Mouse (Mus musculus): ENCODE measurements at regions not wholly inside any gene's neighbourhood (a gene's known extent, or its start where the extent isn't known, plus 50 kb on each side); places are given as distances from the start of the nearest gene placed in this dataset.

DNA sequence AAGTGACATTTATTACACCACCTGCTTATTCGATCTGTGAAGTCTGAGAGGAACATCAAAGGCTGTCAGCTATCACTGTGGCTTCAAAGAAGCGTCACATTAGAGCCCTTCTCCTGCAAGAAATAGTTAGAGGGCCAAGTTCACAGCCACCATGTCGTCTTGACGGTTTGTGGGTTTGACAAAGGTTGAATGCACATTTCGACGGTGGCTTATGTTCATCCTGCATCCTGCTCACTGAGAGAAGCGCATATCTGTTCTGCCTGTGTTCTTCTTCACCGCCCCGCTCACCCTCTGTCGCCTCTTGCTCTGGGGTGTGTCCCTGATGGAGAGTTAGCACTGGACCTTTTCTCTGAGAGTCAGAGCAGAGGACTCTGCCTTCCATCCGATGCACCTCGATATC is 67.2 kb upstream of the 1700021F07Rik start:
- DNase-seq, result no peak

DNA sequence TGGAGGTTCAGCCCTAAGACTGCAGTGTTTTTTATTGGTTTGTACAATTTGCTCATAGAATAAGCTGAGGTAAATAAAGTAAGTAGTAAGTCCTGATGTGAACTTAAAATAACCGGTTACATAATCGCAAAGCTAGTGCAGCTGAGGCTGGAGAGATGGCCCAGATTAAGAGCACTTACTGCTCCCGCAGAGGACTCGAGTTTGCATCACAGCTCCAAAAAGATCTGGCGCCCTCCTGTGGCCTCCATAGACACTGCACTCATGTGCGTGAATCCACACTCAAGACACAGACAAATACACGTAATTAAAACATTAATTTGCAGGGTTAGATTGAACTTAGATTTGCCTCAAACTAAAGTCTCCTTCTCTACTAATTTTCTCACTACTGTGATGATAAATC is 66.3 kb upstream of the 1700021F07Rik start:
- no peak for DNase-seq

DNA sequence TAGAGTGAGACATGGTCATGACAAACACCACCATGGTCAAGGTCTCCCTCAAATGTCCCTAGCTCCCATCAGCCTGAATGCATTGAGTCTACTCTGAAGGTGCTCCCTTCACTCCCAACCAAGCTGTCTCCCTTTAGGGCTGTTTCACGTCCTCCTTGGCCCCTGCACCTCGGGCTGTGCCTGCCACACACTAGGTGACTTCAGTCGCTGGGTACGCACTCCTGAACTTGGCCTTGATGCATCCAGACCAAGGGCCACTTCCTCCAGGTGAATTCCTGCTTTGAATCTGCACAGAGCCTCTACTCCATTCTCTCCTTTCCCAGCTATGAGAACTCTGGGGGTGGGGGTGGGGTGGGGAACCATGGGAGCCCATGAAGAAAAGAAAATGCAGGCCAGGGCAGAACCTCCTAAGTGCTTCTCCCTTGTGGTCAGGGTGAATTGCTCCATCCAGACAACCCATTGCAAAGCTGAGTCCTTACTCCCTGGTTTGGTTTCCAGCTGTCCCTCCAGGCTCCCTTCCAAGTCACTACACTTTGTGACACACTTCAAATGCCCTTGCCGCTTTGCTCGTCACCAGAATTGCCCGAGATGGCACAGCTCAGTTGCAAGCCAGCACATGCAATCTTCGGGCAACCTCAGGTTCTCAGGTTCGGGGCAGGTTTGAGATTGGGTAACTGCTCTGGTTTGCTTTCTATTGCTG is 65.3 kb upstream of the 1700021F07Rik start:
- peak; percentile 35 for DNase-seq

DNA sequence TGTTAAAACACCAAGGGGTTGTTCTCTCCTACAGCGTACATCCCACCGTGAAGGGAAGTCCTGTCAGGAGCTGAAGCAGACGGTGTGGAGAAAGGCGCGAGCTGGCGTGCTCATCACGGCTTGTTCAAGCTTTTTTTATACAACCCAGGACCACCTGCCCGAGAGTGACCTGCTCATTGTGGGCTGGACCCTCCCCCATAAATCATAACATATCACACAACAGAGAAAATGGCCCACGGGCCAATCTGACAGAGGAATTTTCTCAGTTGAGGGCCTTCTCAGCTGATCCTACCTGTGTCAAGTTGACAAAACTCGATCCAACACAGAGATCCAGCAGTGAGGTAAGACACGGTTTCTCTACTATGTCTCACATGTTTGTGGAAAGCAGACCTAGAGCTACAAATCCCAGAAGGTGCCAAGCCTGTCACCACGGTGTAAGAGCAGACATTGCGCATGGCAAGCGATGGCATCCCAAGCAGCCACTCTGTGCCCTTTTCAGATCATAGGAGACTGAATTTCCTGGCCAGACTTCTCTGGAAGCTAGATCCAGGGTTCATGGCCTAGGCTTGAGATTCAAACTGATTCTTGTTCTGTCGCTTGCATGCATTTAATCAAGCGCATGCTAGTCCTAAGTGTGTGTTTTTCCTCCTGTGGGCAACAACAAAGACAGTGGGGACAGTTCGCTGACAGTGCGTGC is 64.6 kb upstream of the 1700021F07Rik start:
- no peak for DNase-seq

DNA sequence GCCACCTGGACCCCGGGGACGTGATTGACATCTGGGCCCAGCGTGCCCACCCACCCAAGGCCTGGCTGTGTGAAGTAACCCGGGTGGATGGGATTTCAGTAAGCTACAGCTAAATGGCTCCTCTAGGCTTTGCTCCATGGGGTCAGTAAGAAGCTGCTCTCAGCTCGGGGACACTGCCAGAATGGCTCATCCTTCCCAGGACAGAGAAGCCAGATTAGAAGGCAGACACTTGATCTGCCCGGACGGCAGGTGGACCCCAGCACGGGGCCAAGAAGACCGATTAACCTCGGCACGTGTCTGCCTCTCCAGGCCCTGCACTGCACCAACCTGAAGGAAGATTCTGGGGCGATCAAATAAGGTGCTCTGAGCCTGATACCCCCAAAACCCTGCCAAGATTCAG is 63.5 kb upstream of the 1700021F07Rik start:
- DNase-seq, result no peak

DNA sequence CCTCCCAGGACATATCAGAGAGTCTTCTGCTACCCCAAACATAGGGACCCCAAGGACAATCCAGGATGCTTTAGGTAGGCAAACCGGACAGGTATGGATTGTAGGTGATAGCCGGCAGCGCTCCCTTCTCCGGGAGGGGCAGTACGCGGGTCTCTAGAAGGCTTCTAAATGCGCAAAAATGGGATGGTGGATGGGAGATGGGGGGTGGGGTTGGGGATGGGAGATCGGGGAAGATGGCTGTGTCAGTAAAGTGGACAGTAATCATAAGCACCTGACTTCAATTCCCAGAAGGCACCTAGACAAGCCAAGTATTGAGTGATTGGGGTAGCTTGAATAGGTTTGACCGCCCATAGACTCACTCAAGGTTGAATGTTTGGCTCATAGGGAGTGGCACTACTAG is 59.1 kb upstream of the 1700021F07Rik start:
- DNase-seq, result no peak

DNA sequence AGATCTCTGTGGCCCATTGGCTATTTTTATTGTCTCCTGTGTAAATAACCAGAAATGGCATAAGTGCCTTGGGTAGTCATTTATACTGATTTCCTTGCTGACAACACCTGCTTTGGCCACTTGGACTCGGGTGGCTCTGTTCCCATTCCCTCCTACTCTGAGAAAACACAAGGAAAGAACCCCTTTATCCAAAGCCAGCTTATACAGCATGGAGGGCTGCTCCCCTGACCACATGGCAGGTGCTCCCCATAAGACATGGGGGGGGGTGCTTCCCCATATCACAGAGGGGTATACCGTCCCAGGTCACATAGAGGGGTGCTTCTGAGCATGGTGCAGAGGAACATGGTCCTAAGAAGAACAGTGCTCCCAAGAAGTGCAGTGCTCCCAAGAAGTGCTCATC is 57.8 kb upstream of the 1700021F07Rik start:
- DNase-seq, result no peak

DNA sequence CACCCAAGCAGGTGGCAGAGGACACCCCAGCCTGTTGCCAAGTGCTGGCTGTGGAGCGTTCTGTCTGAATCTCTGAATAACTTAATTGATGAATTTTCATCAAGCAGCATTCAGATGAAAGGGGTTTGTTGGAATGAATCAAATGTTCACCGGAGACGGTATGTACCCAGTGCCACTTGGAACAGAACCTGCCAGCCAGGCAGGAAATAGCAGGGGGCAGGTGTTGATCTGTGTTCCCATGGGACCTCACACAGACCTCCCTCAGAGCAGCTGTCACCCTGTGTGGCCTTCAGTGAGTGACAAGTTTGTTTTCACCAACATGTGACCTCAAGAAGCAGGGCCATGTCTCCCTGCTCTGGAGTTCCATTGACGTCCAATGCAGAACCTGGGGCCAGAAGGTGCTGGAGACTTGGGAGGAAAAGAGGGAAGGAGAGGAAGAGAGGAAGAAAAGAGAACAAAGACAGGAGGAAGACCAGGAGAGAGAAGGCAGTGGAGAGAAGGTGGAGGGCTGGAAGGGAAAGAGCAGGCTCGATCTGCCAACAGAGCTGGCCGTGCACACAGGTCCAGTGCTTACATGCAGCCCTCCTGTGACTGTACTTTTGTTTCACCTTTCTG is 57.3 kb upstream of the 1700021F07Rik start:
- no peak for DNase-seq

DNA sequence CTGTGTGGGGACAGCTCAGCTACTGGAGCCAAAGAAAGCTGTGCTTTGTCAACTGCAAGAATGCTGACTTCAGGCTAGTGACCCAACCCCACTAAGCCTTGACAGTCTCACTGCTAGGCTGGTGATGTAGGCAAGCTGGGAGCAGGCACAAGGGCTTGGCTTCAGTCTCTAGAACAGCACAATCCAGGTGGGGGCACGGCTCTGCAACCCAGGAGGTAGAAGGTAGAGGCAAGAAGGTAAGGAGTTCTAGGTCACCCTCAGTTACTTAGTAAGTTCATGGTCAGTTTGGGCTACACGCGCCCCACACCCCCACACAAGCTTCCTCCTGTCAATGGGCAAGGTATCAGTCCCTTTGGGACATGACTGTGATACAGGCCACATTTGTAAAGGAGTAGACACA is 54.2 kb upstream of the 1700021F07Rik start:
- no peak for DNase-seq

DNA sequence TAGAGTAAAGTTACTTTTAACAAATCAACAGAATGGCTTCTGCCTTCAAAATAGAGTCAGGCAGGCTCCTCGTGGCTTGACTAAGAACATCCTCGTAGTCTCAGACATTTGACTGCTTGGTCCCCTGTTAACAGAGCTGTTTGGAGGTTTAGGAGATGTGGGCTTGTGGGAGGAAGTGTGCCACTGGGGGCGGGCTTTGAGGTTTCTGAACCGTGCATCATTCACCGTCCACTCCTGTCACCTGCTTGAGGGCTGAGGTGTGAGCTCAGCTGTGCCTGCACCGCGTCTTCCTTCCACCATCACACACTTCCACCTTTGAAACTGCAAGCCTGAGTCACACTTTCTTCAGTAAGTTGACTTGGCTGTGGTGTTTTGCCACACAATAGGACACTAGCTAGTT is 52.6 kb upstream of the 1700021F07Rik start:
- no peak for DNase-seq

Measured in adrenal gland, adult 8-10 months (tissue).